Mouse (Mus musculus) ES-Bruce4 (cell line): ENCODE measurements around the gene Cwc27. TPM values are rescaled to one million over a fixed set of nuclear protein-coding genes. Genes with fewer than 3 reads are reported as not detected.

Experiments
- H3K27ac ChIP-seq: 2 replicates; pipeline ENCODE4 v1.5.1; 2012; ENCODE audit warnings: low read length, inconsistent platforms; ENCODE audit not compliant: insufficient read depth
- H3K27me3 ChIP-seq: 2 replicates; pipeline ENCODE4 v1.6.1; 2012; ENCODE audit warnings: mild to moderate bottlenecking, low read length, inconsistent platforms; ENCODE audit not compliant: control insufficient read depth, poor library complexity, insufficient read depth, severe bottlenecking
- H3K36me3 ChIP-seq: 2 replicates; pipeline ENCODE4 v1.6.1; 2012; ENCODE audit warnings: inconsistent platforms, mild to moderate bottlenecking, low read length, moderate library complexity; ENCODE audit not compliant: control insufficient read depth, poor library complexity, insufficient read depth, severe bottlenecking
- H3K4me1 ChIP-seq: one replicate; pipeline ENCODE4 v1.8.1; 2011; ENCODE audit warnings: low read length; ENCODE audit not compliant: control insufficient read depth, insufficient read depth
- H3K4me3 ChIP-seq: 2 replicates; pipeline ENCODE4 v1.5.1; 2011; ENCODE audit warnings: low read depth, mild to moderate bottlenecking, low read length
- H3K9ac ChIP-seq: 2 replicates; pipeline ENCODE4 v1.6.1; 2012; ENCODE audit warnings: low read depth, mild to moderate bottlenecking, inconsistent platforms; ENCODE audit not compliant: poor library complexity, severe bottlenecking
- H3K9me3 ChIP-seq: replicated peaks from 2 replicates; pipeline ENCODE4 v1.6.1; 2012; ENCODE audit warnings: mild to moderate bottlenecking, low read length, inconsistent platforms; ENCODE audit not compliant: control insufficient read depth, poor library complexity, insufficient read depth, severe bottlenecking
- CTCF ChIP-seq: IDR thresholded peaks from one replicate; pipeline ENCODE4 v1.8.1; 2011; ENCODE audit warnings: low read depth, low read length
- EP300 ChIP-seq: IDR thresholded peaks from 2 replicates; pipeline ENCODE4 v1.6.1; 2011; ENCODE audit warnings: low read depth, low read length; ENCODE audit not compliant: insufficient read depth
- POLR2A ChIP-seq: IDR thresholded peaks from one replicate; pipeline ENCODE4 v1.8.1; 2011; ENCODE audit warnings: low read length; ENCODE audit not compliant: insufficient read depth
- polyA plus RNA-seq: library from polyadenylated mRNA; stranded (reverse); fragments of >200 nt; gene quantifications from 2 replicates; pipeline ENCODE4 v1.2.4, GENCODE M21; 2011; ENCODE audit warnings: low read depth; ENCODE audit not compliant: missing spikeins, insufficient read depth, insufficient read length

Cwc27 gene
- polyA plus RNA-seq, 1 experiment, result 41.0 TPM

GRCm38 (mm10) chr13:104841937-104842336 is 25.0 kb upstream of the Cwc27 start:
- Histone ChIP-seq H3K27me3 (no peaks in the 10 kb centered on the region), H3K9me3 (no peaks in the 10 kb centered on the region), H3K4me1 (no peaks in the 10 kb centered on the region), H3K9ac (no peak overlapping the region), H3K36me3 (0 out of 2 replicates have a peak, but pooled peaks cover 4% of the 10 kb centered on the region), H3K27ac (no peak overlapping the region), H3K4me3 (no peak overlapping the region)
- TF ChIP-seq CTCF (no peak), POLR2A (no peak), EP300 (no peak)

DNA sequence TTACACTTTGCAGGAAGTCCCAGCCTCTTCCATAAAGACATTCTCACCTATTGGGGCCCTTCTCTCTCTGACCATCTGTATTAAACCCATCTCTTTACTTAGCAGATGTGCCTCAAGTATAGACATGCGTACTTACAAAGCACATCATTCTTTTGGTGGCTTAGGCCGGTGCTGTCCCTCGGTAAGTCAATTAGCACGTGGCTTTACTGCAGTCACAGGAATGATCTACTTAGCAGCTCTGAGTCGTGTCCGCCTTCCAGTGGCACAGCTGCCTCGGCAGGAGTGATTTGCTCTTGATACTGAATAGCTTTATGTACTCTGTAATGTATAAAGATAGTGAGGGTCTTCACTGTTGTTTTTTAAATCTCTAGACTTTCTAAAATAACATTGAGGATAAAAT is 20.7 kb upstream of the Cwc27 start:
- H3K36me3 ChIP-seq, result peaks cover 4% of the 10 kb centered on the region; the same call in 1 of the 2 replicates
- no peak overlapping the region for H3K4me3 ChIP-seq
- H3K27me3 ChIP-seq, result no peaks in the 10 kb centered on the region
- H3K9ac ChIP-seq, result no peak overlapping the region
- H3K4me1 ChIP-seq, result no peaks in the 10 kb centered on the region
- H3K9me3 ChIP-seq, result no peaks in the 10 kb centered on the region
- no peak for TF ChIP-seq POLR2A
- TF ChIP-seq CTCF, result no peak
- TF ChIP-seq EP300, result no peak
- H3K27ac ChIP-seq, result no peak overlapping the region

GRCm38 (mm10) chr13:104832811-104833210 is 15.9 kb upstream of the Cwc27 start:
- TF ChIP-seq POLR2A (no peak), EP300 (no peak), CTCF (no peak)
- peaks cover 8% of the 10 kb centered on the region; the same call in 1 of the 2 replicates for H3K36me3 ChIP-seq
- H3K4me1 ChIP-seq, result no peaks in the 10 kb centered on the region
- no peak overlapping the region for H3K27ac ChIP-seq
- peaks cover 14% of the 10 kb centered on the region for H3K9me3 ChIP-seq
- no peaks in the 10 kb centered on the region for H3K27me3 ChIP-seq
- no peak overlapping the region for H3K4me3 ChIP-seq
- no peak overlapping the region for H3K9ac ChIP-seq

DNA sequence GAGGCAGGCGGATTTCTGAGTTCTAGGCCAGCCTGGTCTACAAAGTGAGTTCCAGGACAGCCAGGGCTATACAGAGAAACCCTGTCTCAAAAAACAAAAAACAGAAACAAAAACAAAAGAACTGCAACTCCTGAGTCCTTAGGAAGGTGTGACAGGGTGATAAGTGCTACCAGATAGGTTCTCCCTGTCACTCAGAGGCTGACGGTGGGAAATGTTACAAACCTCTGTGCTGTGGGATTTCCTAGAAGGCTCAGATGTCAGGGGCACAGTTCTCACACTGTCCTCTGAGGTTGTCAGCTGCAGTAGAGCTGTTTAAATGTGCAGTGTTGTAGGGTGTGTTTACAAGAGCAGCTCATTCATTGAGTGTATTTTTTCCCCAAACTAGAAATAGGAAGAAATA is 8.5 kb upstream of the Cwc27 start:
- Histone ChIP-seq H3K9ac (no peak overlapping the region), H3K36me3 (peaks cover 5% of the 10 kb centered on the region), H3K9me3 (peaks cover 25% of the 10 kb centered on the region), H3K4me3 (no peak overlapping the region), H3K27me3 (no peaks in the 10 kb centered on the region), H3K4me1 (no peaks in the 10 kb centered on the region), H3K27ac (no peak overlapping the region)
- TF ChIP-seq EP300 (no peak), CTCF (no peak), POLR2A (no peak)

DNA sequence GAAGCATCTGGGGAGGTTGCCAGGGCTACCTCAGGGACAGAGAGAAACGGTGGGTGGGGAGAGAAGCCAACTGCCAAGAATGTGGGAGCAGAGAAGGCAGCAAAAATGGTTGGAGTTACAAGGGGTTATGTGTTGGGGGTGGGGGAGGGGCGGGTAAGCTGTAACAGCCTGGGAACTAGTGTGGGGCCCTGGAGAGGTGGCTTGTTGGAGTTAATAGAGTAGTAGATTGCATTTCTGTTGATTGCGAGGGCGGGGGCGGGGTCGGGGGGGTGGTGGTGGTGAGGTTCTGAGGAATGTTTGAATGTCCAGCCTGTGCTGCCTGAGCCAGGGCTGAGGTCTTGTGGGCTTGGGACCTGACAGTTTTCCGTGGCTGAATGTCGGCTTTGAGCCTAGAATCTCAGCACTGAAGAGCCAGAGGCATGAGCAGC is 5.5 kb upstream of the Cwc27 start:
- peaks cover 2% of the 10 kb centered on the region for H3K36me3 ChIP-seq
- H3K9ac ChIP-seq, result no peak overlapping the region
- peaks cover 7% of the 10 kb centered on the region for H3K9me3 ChIP-seq
- no peak overlapping the region for H3K27ac ChIP-seq
- no peak overlapping the region for H3K4me3 ChIP-seq
- H3K4me1 ChIP-seq, result no peaks in the 10 kb centered on the region
- TF ChIP-seq CTCF (no peak), EP300 (no peak), POLR2A (no peak)
- H3K27me3 ChIP-seq, result no peaks in the 10 kb centered on the region

GRCm38 (mm10) chr13:104821908-104822307 is 5.0 kb upstream of the Cwc27 start:
- no peak overlapping the region for H3K27ac ChIP-seq
- no peak overlapping the region for H3K4me3 ChIP-seq
- peaks cover 2% of the 10 kb centered on the region for H3K9me3 ChIP-seq
- H3K4me1 ChIP-seq, result no peaks in the 10 kb centered on the region
- no peak overlapping the region for H3K9ac ChIP-seq
- no peak for TF ChIP-seq EP300
- no peaks in the 10 kb centered on the region for H3K27me3 ChIP-seq
- no peaks in the 10 kb centered on the region; the same call in none of the 2 replicates for H3K36me3 ChIP-seq
